Mouse (Mus musculus) midbrain, embryonic 10.5 days (tissue): Measurements from ENCODE around the gene Lypd9. TPM values are rescaled to one million over a fixed set of nuclear protein-coding genes. Genes with fewer than 3 reads are reported as not detected.
"Not testable (repeated sequence)": the region's sequence is repeated elsewhere in the genome, so short reads cannot be mapped to it uniquely, and the experiment has no call there.

Experiments
- DNase-seq: peaks from one replicate; pipeline ENCODE4 v3.0.0-alpha.2; 2017; ENCODE audit warnings: low spot score
- H3K27ac ChIP-seq: fragments of 300-500 bp; sonication (generic); replicated peaks from 2 replicates; pipeline ENCODE4 v1.5.1; 2016; ENCODE audit warnings: mild to moderate bottlenecking
- H3K27me3 ChIP-seq: fragments of 300-500 bp; sonication (generic); 2 replicates; pipeline ENCODE4 v1.6.1; 2016; ENCODE audit warnings: low read depth, mild to moderate bottlenecking; ENCODE audit not compliant: poor library complexity, severe bottlenecking
- H3K36me3 ChIP-seq: fragments of 300-500 bp; sonication (generic); 2 replicates; pipeline ENCODE4 v1.6.1; 2016; ENCODE audit warnings: mild to moderate bottlenecking, moderate library complexity
- H3K4me1 ChIP-seq: fragments of 300-500 bp; sonication (generic); 2 replicates; pipeline ENCODE4 v1.6.1; 2016
- H3K4me3 ChIP-seq: fragments of 300-500 bp; sonication (generic); 2 replicates; pipeline ENCODE4 v1.5.1; 2016; ENCODE audit warnings: mild to moderate bottlenecking, moderate library complexity
- H3K9me3 ChIP-seq: fragments of 300-500 bp; sonication (generic); replicated peaks from 2 replicates; pipeline ENCODE4 v1.6.1; 2016; ENCODE audit warnings: mild to moderate bottlenecking
- WGBS: fragments of 180-500 bp; shearing (Covaris S2); methylation state at CpG from one replicate; pipeline ENCODE4 v1.1.7; 2016; 5-methylcytosine and 5-hydroxymethylcytosine counted together
- polyA plus RNA-seq: library from polyadenylated mRNA; unstranded; fragments of >200 nt; fragmentation: Nextera tagmentation; extraction: Ambion mirVana; gene quantifications from 2 replicates; pipeline ENCODE4 v1.2.1, GENCODE M21; 2016

Gene Lypd9
- not detected in 2 replicates for polyA plus RNA-seq

DNA sequence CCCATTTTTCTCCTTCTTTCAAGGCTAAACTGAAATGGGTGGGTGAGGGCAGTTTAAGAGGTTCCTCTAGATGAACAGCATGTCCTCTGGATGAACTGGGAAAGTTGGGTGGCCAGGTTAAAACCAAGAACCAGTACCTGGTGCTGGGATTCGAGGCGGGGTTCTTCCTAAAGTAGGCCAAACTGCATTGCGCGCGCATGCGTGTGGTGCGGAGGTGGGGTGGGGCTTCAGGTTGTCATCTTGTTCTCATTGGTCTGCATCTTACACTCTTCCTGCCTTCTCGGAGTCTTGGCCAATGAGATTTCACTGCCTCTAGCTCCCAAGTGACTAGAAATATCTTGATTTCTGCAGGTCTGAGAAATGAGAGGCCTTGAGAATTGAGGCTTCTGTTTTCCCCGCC is at the start of gene Lypd9:
TSS of gene Lypd9 (minus strand) at position 165 of the 400 bp plus-strand sequence.
- no peak for DNase-seq
- H3K4me1 ChIP-seq = no peaks in the 10 kb centered on the region
- 93% methylated on average over 9 of the region's 9 CpGs for WGBS
- no peak within 1 kb of the TSS for H3K4me3 ChIP-seq
- no peaks in the 10 kb centered on the region for H3K36me3 ChIP-seq
- peaks cover 6% of the 10 kb centered on the region; the same call in 1 of the 2 replicates for H3K9me3 ChIP-seq
- H3K27me3 ChIP-seq = no peaks in the 10 kb centered on the region
- H3K27ac ChIP-seq = no peak within 1 kb of the TSS

DNA sequence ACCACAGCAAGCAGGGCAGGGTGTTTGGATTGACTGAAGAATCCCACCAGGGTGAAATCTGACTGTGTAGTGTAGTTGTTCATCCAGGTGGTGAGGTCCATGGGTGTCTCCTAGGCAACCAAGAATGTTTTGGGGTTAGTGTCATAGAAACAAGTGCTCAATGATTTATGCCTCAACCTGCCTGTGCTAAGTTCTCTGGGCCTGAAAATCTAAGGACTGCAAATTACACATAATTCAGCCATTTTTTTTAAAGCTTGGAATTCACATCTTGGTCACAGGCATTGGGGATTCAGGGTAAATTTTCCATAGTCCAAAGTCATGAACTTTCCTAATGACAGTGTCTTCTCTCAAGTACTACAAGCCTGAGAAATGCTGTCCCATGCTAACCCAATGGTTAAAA is 49.7 kb upstream of the Lypd9 start, which contains the start of gene Olfr331:
TSS of gene Olfr331 (minus strand) at position 101 of the 400 bp plus-strand sequence.
- not testable (repeated sequence) for H3K9me3 ChIP-seq, H3K36me3 ChIP-seq, H3K4me1 ChIP-seq, H3K4me3 ChIP-seq, H3K27ac ChIP-seq, H3K27me3 ChIP-seq, DNase-seq

DNA sequence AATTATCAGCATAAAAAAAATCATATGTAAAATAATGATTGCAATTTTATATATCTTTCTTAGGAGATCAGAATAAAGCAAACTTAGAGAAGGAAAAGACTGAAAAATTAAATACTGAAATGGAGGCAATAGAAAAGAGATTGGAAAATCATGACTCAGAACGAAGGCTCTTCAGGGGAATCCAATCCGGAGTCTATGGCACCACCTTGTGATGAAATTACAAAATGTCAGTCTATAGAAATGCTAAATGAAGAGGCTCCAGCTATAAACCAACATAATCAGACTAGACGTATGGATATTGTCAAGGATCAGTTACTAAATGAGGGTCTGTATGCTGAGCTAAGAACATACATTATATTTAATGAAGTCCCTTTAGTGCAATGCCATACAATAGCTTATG is 46.6 kb upstream of the Lypd9 start:
- Histone ChIP-seq H3K4me1 (no peaks in the 10 kb centered on the region), H3K36me3 (no peaks in the 10 kb centered on the region), H3K4me3 (no peak overlapping the region), H3K27ac (no peak overlapping the region), H3K9me3 (no peaks in the 10 kb centered on the region; the same call in 1 of the 2 replicates), H3K27me3 (no peaks in the 10 kb centered on the region)
- WGBS = 67% methylated on average over 3 of the region's 3 CpGs
- no peak for DNase-seq

DNA sequence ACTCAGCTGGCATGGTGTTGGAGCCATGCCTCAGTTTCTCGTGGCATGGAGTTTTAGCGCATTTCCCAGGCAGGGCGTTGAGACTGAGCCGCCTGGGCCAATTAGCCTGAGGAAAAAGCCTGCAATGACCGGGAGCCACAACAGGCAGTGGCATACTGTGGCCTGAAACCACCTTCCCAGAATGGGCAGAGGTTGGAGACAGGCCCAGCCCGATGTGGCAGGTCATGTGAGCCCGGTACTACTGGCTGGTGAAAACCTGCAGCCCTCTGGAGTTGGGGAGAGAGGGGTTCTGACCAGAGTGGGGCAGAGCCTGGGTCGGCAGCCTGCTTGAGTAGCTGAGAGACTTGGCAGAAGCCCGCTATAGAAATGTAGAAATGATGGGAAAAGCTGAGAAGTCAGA is 46.0 kb upstream of the Lypd9 start:
- no peak for DNase-seq
- Histone ChIP-seq H3K4me3 (no peak overlapping the region), H3K27ac (no peak overlapping the region), H3K36me3 (no peaks in the 10 kb centered on the region), H3K9me3 (no peaks in the 10 kb centered on the region; the same call in 1 of the 2 replicates), H3K27me3 (no peaks in the 10 kb centered on the region), H3K4me1 (no peaks in the 10 kb centered on the region)
- WGBS = 88% methylated on average over 9 of the region's 9 CpGs

DNA sequence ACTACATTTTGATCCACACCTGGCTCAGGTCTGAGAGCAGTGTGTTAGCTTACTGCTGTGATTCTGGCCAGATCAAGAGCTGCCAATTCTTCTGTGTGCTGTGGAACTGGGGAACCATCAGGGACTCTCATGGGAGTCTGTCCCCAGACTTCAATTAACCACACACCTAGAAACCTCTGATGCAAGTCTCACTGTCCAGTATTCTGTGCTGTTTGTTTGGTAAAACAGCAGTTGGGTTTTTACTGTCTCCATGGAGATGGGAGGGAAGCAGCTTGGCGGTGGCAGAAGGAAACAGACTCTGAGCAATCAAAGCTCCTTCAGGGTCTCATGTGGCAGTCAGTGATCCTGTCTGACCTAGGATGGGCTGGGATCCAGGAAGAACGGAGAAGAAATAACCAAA is 39.7 kb upstream of the Lypd9 start, which contains the start of gene Olfr332:
TSS of gene Olfr332 (minus strand) at position 101 of the 400 bp plus-strand sequence.
- H3K27ac ChIP-seq = no peak within 1 kb of the TSS
- H3K4me3 ChIP-seq = no peak within 1 kb of the TSS
- H3K4me1 ChIP-seq = no peaks in the 10 kb centered on the region
- no peaks in the 10 kb centered on the region; the same call in 1 of the 2 replicates for H3K9me3 ChIP-seq
- no peak for DNase-seq
- no peaks in the 10 kb centered on the region for H3K27me3 ChIP-seq
- H3K36me3 ChIP-seq = no peaks in the 10 kb centered on the region
- 83% methylated on average over 2 of the region's 2 CpGs for WGBS

DNA sequence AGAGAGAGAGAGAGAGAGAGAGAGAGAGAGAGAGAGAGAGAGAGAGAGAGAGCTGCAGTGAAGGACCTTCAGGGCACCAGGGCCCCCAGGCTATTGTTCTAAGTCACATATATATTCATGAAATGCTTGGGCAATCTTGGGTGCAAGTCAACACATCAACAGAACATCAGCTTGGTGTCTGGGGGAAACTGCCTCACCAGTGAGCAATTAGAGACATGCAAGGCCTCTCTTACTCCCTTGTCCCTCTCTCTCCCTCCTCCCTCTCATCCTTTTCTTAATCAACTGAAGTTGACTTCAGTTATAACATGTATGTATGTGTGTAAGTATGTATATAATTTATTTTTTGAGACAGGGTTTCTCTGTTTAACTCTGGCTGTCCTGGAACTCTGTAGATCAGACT is 9.4 kb upstream of the Lypd9 start, which contains the start of gene Olfr30:
TSS of gene Olfr30 (minus strand) at position 101 of the 400 bp plus-strand sequence.
- no peak within 1 kb of the TSS for H3K4me3 ChIP-seq
- H3K9me3 ChIP-seq = no peaks in the 10 kb centered on the region
- no peaks in the 10 kb centered on the region for H3K4me1 ChIP-seq
- H3K27ac ChIP-seq = no peak within 1 kb of the TSS
- DNase-seq = no peak
- H3K27me3 ChIP-seq = no peaks in the 10 kb centered on the region
- H3K36me3 ChIP-seq = no peaks in the 10 kb centered on the region

DNA sequence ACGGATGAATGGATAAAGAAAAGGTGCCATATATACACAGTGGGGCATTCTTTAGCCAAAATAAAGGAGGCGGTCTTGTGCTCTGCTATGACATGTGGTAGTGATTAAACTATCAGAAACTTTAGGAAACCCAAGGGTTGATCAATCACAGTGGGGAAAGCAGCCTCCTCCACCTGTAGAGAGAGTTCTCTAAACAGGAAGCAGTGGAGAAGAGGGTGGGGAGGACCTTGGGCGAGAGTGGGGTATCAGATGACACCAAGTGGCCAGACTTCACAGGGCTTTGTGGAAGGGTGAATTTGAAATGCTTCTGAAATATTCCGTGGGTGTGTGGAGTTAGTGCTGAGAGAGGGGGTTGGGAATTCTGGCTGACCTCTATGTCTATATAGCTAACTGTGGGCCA is 869 bp upstream of the Lypd9 start:
- Histone ChIP-seq H3K4me1 (no peaks in the 10 kb centered on the region), H3K4me3 (no peak overlapping the region), H3K36me3 (no peaks in the 10 kb centered on the region), H3K9me3 (no peaks in the 10 kb centered on the region), H3K27me3 (no peaks in the 10 kb centered on the region), H3K27ac (no peak overlapping the region)
- WGBS = 67% methylated on average over 4 of the region's 4 CpGs
- no peak for DNase-seq

DNA sequence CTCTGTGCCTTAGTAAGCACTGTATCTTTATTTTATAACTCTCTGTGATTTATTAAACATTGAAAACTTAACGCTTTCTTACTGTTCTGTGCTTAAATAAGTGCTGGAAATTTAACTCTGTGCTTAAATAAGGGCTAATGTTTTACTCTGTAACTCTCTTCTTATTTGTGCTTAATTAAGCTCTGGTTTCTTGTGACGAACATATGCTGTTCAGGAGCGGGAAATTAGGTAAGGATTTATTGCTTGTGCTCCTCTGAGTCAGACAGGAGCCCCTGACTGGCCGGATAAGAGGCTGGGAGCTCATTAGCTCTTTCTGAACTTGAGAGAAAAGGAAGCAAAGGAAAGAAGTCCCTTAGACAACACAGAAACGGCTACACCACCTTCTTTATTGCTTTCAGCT is 14.9 kb downstream of the Lypd9 start:
- Histone ChIP-seq H3K27ac (no peak overlapping the region), H3K27me3 (no peaks in the 10 kb centered on the region), H3K9me3 (no peaks in the 10 kb centered on the region), H3K4me1 (no peaks in the 10 kb centered on the region), H3K4me3 (no peak overlapping the region), H3K36me3 (no peaks in the 10 kb centered on the region)
- 71% methylated on average over 5 of the region's 5 CpGs for WGBS
- DNase-seq = no peak

DNA sequence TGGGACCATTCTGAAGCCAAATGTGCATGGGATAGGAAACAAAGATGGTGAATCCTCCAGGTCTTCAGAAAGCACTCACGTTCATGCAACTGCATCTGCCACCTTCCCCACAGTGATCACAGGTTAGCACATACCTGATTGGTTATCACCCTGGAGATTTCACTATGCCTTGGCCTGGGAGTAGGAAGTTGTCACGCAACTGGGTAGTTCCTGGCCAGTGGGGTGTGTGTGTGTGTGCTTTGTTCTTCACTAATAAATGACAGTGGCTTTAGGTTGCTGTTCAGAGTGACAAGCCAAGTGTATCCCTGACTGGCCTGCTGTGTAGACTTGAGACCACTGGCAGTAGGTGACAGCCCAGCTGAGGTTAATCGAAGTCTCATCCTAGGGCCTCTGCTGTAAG is 20.5 kb downstream of the Lypd9 start, which contains the start of gene Gm12253:
TSS of gene Gm12253 (plus strand) at position 301 of the 400 bp plus-strand sequence.
- no peaks in the 10 kb centered on the region for H3K36me3 ChIP-seq
- 84% methylated on average over 3 of the region's 3 CpGs for WGBS
- H3K4me1 ChIP-seq = no peaks in the 10 kb centered on the region
- H3K9me3 ChIP-seq = no peaks in the 10 kb centered on the region
- no peak within 1 kb of the TSS for H3K27ac ChIP-seq
- H3K4me3 ChIP-seq = no peak within 1 kb of the TSS
- DNase-seq = no peak
- H3K27me3 ChIP-seq = no peaks in the 10 kb centered on the region

DNA sequence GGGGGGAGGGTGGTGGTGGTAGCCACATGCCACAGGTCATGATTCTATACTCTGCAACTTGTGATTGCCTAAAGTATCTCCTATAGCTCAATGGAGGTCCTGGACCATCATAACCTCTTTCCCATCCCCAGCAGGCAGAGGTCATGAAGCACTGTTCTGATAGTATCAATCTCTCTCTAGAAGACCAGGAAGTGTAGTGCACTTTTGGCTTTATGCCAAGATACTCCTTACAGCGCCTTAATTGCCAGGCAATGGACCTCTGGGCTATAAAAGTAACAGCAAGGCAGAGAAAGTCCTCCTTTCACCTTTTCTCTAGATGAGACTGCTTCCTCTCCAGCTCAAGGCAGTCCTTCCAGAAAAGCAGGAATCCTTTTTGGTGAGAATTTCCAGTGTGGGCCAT is 31.9 kb downstream of the Lypd9 start, which contains the start of gene 1810065E05Rik:
TSS of gene 1810065E05Rik (plus strand) at position 297 of the 400 bp plus-strand sequence.
- no peak for DNase-seq
- peaks cover 5% of the 10 kb centered on the region for H3K4me1 ChIP-seq
- H3K27ac ChIP-seq = no peak within 1 kb of the TSS
- WGBS = 84% methylated on average over 1 of the region's 1 CpGs
- no peaks in the 10 kb centered on the region for H3K9me3 ChIP-seq
- H3K4me3 ChIP-seq = no peak within 1 kb of the TSS
- H3K27me3 ChIP-seq = no peaks in the 10 kb centered on the region
- H3K36me3 ChIP-seq = no peaks in the 10 kb centered on the region

DNA sequence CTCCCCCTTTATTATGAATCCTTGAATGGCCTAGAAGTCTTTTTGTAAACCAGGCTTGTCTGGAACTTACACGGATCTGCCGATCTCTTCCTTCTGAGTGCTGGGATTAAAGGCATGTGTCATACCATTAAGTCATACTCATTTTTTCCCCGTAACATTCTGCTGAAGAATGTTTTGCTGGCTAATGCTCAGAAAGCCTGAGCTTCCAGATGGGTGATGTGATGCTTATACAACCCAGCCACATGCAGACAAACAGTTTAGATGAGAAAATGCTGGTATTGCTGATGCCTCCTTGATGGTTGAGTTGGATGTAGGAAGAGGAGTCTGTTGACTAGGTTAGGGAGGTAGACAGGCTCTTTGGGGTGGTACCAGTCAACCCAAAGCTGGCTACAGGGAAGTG is 34.4 kb downstream of the Lypd9 start:
- Histone ChIP-seq H3K36me3 (no peaks in the 10 kb centered on the region), H3K9me3 (no peaks in the 10 kb centered on the region), H3K4me1 (peaks cover 5% of the 10 kb centered on the region), H3K4me3 (no peak overlapping the region), H3K27me3 (no peaks in the 10 kb centered on the region), H3K27ac (no peak overlapping the region)
- DNase-seq = no peak
- WGBS = 82% methylated on average over 3 of the region's 3 CpGs

DNA sequence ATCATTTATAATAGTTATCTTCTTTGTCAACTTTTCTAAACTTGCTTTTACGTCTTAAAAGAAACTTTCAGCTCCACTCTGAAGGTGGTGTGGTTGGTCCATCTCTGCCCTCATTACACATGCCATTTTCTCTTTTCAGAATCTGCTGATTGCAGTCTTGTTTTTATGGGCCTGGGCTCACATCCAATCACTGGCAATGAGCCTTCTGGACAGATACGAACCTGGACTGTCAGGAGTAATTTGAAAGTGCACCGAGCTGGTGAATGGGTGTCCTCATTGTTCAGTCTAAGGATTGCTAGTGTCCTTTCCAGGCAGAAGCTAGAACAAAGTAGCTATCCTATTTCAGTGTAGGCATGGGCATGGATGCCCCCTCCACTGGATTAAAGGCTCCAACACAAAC is 44.7 kb downstream of the Lypd9 start:
- whole genome bisulfite sequencing = 85% methylated on average over 3 of the region's 3 CpGs

DNA sequence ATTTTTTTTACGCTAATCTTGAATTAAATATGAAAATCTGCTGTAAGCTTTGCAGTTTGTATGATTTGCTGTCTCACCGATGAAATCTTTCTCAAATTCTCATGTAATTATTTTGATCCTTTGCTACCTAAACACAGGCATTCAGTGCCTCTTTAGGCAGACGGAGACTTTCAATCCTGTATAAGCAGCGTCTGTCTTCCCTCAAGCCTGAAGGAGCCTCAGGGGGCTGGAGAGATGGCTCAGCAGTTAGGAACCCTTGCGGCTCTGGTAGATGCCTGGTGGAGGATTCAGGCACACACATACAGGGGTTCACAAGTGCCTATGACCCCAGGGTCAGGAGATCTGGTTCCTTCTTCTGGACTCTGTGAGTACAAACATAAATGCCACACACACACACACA is 52.1 kb downstream of the Lypd9 start:
- no peak for DNase-seq
- H3K4me3 ChIP-seq = no peak overlapping the region
- H3K9me3 ChIP-seq = no peaks in the 10 kb centered on the region
- 59% methylated on average over 5 of the region's 5 CpGs for WGBS
- H3K27ac ChIP-seq = no peak overlapping the region
- H3K4me1 ChIP-seq = peaks cover 12% of the 10 kb centered on the region; the same call in 1 of the 2 replicates
- H3K27me3 ChIP-seq = no peaks in the 10 kb centered on the region
- no peaks in the 10 kb centered on the region for H3K36me3 ChIP-seq

More for the DNA sequence above, 44.7 kb downstream of the Lypd9 start:
- Histone ChIP-seq H3K27ac (no peak overlapping the region), H3K4me3 (no peak overlapping the region), H3K27me3 (no peaks in the 10 kb centered on the region), H3K9me3 (no peaks in the 10 kb centered on the region), H3K4me1 (no peaks in the 10 kb centered on the region), H3K36me3 (no peaks in the 10 kb centered on the region)
- DNase-seq = no peak
